Mouse (Mus musculus): Measurements from ENCODE around the gene Rab11fip3.

DNA sequence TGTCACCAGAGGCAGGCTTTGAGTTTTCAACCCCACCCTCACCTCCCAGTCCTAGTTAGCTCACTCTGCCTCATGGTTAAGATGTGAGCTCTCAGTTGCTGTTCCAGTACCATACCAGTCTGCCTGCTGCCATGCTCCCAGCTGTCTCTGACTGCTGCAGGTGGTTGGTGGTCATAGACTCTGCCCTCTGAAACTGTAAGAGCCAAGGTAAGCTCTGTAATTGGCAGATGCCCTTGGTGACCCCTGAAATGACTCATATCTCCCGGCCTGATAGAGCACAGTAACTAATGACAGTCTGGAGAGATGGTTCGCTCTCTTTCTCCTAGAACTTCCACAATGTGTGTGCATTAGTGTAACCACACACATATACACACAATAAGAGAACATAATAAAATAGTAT is 65.5 kb downstream of the Rab11fip3 start:
- TF ChIP-seq CTCF (IDR thresholded peaks at IDR 0.05; ENCODE audit: control insufficient read depth, insufficient read depth, insufficient read length) (no peak), FOSL1 (IDR thresholded peaks at IDR 0.05; ENCODE audit: insufficient read depth, low read length, poor library complexity, severe bottlenecking) (no peak), MAX (IDR thresholded peaks at IDR 0.05) (no peak), CEBPB (IDR thresholded peaks at IDR 0.05; ENCODE audit: low read depth) (no peak), MYOD1 (IDR thresholded peaks at IDR 0.05; ENCODE audit: control insufficient read depth, insufficient read length, low read depth) (no peak), USF1 (IDR thresholded peaks at IDR 0.05; ENCODE audit: low read depth) (no peak), MYOG (IDR thresholded peaks at IDR 0.05; ENCODE audit: control insufficient read depth, extremely low read depth, insufficient read length) (no peak)
